Mouse (Mus musculus): ENCODE data around the gene Cenpl. TPM values are rescaled to one million over a fixed set of nuclear protein-coding genes. Genes with fewer than 3 reads are reported as not detected.

The Cenpl gene
- 3.5 TPM for polyA plus RNA-seq (2014; fragmentation: Illumina TruSeq; extraction: RNeasy Lipid Tissue Mini Kit (QIAGEN cat#74804); ENCODE audit: insufficient read depth, low read depth, low replicate concordance)

GRCm38 (mm10) chr1:161070352-161071271 is at the start of gene Cenpl, which contains the start of gene Dars2:
TSS of gene Cenpl (plus strand) at chr1:161070713.
TSS of gene Dars2 (minus strand) at chr1:161070658.

GRCm38 (mm10) chr1:161034435-161035280 is 35.9 kb upstream of the Cenpl start, which contains the start of gene Zbtb37:
TSS of gene Zbtb37 (minus strand) at chr1:161034849.

GRCm38 (mm10) chr1:161130726-161131664 is 60.5 kb downstream of the Cenpl start, which contains the start of gene Klhl20:
TSS of gene Klhl20 (minus strand) at chr1:161131511.

Other genes with a start within 250 kb of the Cenpl start
- gene Rc3h1, start 164.3 kb upstream of the Cenpl start, polyA plus RNA-seq (2014; fragmentation: Illumina TruSeq; extraction: RNeasy Lipid Tissue Mini Kit (QIAGEN cat#74804); ENCODE audit: insufficient read depth, low read depth, low replicate concordance) = 6.2 TPM
- gene Serpinc1, start 92.1 kb upstream of the Cenpl start, polyA plus RNA-seq (2014; fragmentation: Illumina TruSeq; extraction: RNeasy Lipid Tissue Mini Kit (QIAGEN cat#74804); ENCODE audit: insufficient read depth, low read depth, low replicate concordance) = 0.45 TPM
- gene Zbtb37, start 35.9 kb upstream of the Cenpl start, polyA plus RNA-seq (2014; fragmentation: Illumina TruSeq; extraction: RNeasy Lipid Tissue Mini Kit (QIAGEN cat#74804); ENCODE audit: insufficient read depth, low read depth, low replicate concordance) = 1.1 TPM
- gene Dars2, start 55 bp upstream of the Cenpl start, polyA plus RNA-seq (2014; fragmentation: Illumina TruSeq; extraction: RNeasy Lipid Tissue Mini Kit (QIAGEN cat#74804); ENCODE audit: insufficient read depth, low read depth, low replicate concordance) = 7.2 TPM
- 7.8 TPM for gene Klhl20, start 60.8 kb downstream of the Cenpl start, polyA plus RNA-seq (2014; fragmentation: Illumina TruSeq; extraction: RNeasy Lipid Tissue Mini Kit (QIAGEN cat#74804); ENCODE audit: insufficient read depth, low read depth, low replicate concordance)
- 1.1 TPM for gene Ankrd45, start 72.0 kb downstream of the Cenpl start, polyA plus RNA-seq (2014; fragmentation: Illumina TruSeq; extraction: RNeasy Lipid Tissue Mini Kit (QIAGEN cat#74804); ENCODE audit: insufficient read depth, low read depth, low replicate concordance)
- not detected for gene Tex50, start 88.6 kb downstream of the Cenpl start, polyA plus RNA-seq (2014; fragmentation: Illumina TruSeq; extraction: RNeasy Lipid Tissue Mini Kit (QIAGEN cat#74804); ENCODE audit: insufficient read depth, low read depth, low replicate concordance)
- gene Prdx6, start 180.5 kb downstream of the Cenpl start, polyA plus RNA-seq (2014; fragmentation: Illumina TruSeq; extraction: RNeasy Lipid Tissue Mini Kit (QIAGEN cat#74804); ENCODE audit: insufficient read depth, low read depth, low replicate concordance) = 1,114 TPM

All from lung, adult 10 weeks (tissue).